Mouse (Mus musculus): ENCODE results near the gene Phldb2. TPM values are rescaled to one million over a fixed set of nuclear protein-coding genes. Genes with fewer than 3 reads are reported as not detected.
A peak's percentile ranks its signal among the peaks of the same experiment; 100 is the strongest.

The Phldb2 gene
- total and polyA plus RNA-seq, 2 experiments from 2014 or later: 32.8 to 33.2 TPM

DNA sequence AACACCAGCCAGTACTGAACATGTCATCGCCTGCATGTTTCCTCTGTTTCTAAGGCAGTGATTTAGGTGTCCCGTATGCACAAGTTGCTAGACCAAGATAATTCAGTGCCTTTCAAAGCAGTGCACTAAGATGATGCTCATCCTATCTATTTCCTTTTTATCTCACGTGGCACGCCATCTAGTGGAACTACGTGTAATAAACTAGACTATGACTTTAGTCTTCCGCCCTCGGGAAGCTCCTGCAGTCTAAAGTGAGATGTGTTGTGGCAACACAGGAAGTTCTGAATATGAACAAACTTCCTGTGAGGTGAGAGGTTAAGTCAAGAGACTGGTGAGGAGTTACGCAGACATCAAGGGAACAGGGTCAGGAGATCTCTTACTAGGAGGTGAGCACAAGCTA, 166.8 kb downstream of the Phldb2 start:
- H3K36me3 ChIP-seq (replicated peaks; ENCODE audit: control insufficient read depth, insufficient read depth, low read length): peaks cover 57% of the 10 kb centered on the region
- no peak for DNase-seq (ENCODE audit: low spot score)
- no peak; the same call in 1 of the 2 replicates for ATAC-seq (ENCODE audit: insufficient read depth, low read depth)

DNA sequence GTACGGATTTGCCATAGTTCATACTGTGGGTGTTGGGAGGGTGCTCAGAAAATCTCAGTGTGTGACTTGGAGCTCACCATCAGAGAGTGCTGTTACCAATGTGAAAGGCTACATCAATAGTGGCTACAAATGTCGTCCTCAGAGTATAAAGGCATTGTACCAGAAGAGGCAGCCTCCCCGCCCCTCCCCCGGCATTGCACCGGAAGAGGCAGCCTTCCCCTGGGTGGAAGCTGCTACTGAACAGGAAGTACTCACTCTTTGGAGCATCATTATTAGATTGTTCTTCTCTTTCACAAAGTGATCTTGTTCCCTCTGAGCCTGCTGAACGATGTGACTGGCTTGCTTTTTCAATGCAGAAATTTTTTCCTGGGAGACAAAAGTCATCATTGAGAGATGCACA, 173.4 kb downstream of the Phldb2 start:
- TF ChIP-seq CTCF (IDR thresholded peaks at IDR 0.05; ENCODE audit: low read depth) (no peak), EP300 (IDR thresholded peaks at IDR 0.05; ENCODE audit: low read depth) (no peak)
- H3K36me3 ChIP-seq (replicated peaks; ENCODE audit: control insufficient read depth, insufficient read depth, low read length): peaks cover 73% of the 10 kb centered on the region
- 71% methylated on average over 6 of the region's 6 CpGs for WGBS

More for the DNA sequence above, 166.8 kb downstream of the Phldb2 start:
- TF ChIP-seq EP300 (IDR thresholded peaks at IDR 0.05; ENCODE audit: low read depth) (no peak), CTCF (IDR thresholded peaks at IDR 0.05; ENCODE audit: low read depth) (peak; percentile 38)
- H3K9me3 ChIP-seq (replicated peaks; ENCODE audit: control insufficient read depth, low read length): no peaks in the 10 kb centered on the region
- no peak overlapping the region for H3K9ac ChIP-seq (replicated peaks; ENCODE audit: low read depth, low read length)
- no peak overlapping the region for H3K4me2 ChIP-seq (ENCODE audit: low read depth, low read length)
- no peaks in the 10 kb centered on the region for H3K4me1 ChIP-seq (ENCODE audit: control insufficient read depth, insufficient read depth)
- no peak overlapping the region; the same call in 1 of the 2 replicates for H3K27ac ChIP-seq (ENCODE audit: low read depth)
- 31% methylated on average over 8 of the region's 8 CpGs for WGBS
- no peaks in the 10 kb centered on the region for H3K27me3 ChIP-seq (ENCODE audit: control insufficient read depth, insufficient read depth, low read length)
- H3K4me3 ChIP-seq (ENCODE audit: low read depth, low read length): no peak overlapping the region

DNA sequence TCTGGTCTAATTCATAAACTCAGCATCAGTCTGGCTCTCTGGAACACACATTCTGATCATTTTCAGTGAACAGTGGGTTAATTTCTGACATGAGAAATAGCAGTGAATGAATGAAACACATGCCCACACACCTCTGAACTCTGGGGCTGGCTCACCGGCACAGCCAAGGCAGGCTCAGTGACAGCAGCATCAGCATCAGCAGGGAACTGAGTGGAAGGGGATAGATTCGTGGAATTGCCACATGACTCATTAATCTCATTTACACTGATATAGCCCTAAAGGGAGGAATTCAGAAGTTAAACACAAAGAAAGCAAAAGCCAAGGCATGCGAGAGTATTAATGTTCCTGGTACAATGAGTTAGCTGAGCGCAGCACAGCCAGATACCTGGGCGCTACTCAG, 178.6 kb downstream of the Phldb2 start:
- 82% methylated on average over 5 of the region's 5 CpGs for WGBS
- Histone ChIP-seq H3K27me3 (ENCODE audit: control insufficient read depth, insufficient read depth, low read length) (no peaks in the 10 kb centered on the region), H3K4me3 (ENCODE audit: low read depth, low read length) (no peak overlapping the region), H3K4me1 (ENCODE audit: control insufficient read depth, insufficient read depth) (no peaks in the 10 kb centered on the region), H3K9me3 (replicated peaks; ENCODE audit: control insufficient read depth, low read length) (no peaks in the 10 kb centered on the region), H3K36me3 (replicated peaks; ENCODE audit: control insufficient read depth, insufficient read depth, low read length) (peaks cover 87% of the 10 kb centered on the region), H3K9ac (replicated peaks; ENCODE audit: low read depth, low read length) (no peak overlapping the region), H3K4me2 (ENCODE audit: low read depth, low read length) (no peak overlapping the region), H3K27ac (ENCODE audit: low read depth) (no peak overlapping the region)
- DNase-seq (ENCODE audit: low spot score): no peak
- ATAC-seq (ENCODE audit: insufficient read depth, low read depth): no peak
- TF ChIP-seq CTCF (IDR thresholded peaks at IDR 0.05; ENCODE audit: low read depth) (no peak), EP300 (IDR thresholded peaks at IDR 0.05; ENCODE audit: low read depth) (no peak)

More for the DNA sequence above, 173.4 kb downstream of the Phldb2 start:
- no peak overlapping the region for H3K4me2 ChIP-seq (ENCODE audit: low read depth, low read length)
- H3K9ac ChIP-seq (replicated peaks; ENCODE audit: low read depth, low read length): no peak overlapping the region
- no peak for DNase-seq (ENCODE audit: low spot score)
- H3K4me3 ChIP-seq (ENCODE audit: low read depth, low read length): no peak overlapping the region
- H3K27me3 ChIP-seq (ENCODE audit: control insufficient read depth, insufficient read depth, low read length): no peaks in the 10 kb centered on the region
- no peak for ATAC-seq (ENCODE audit: insufficient read depth, low read depth)
- H3K9me3 ChIP-seq (replicated peaks; ENCODE audit: control insufficient read depth, low read length): no peaks in the 10 kb centered on the region
- H3K4me1 ChIP-seq (ENCODE audit: control insufficient read depth, insufficient read depth): no peaks in the 10 kb centered on the region
- no peak overlapping the region for H3K27ac ChIP-seq (ENCODE audit: low read depth)

DNA sequence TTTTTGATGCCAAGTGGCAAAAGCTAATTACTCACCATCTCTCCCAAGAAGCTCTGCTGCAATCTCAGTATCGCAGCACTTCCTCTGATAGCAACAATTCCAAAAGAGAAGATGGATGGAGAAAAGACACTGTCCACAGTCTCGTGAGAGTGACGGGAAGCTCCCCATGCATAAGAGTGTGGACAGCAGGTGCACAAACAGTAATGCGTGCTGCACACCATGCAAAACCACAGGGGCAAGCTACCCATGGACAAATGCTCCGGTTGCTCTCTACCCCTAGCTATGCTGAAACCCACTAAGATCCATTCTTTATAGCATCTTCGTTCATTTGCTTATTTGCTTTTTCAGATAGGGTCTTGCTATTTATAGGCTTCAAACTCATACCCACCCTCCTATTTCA, 182.5 kb downstream of the Phldb2 start:
- Histone ChIP-seq H3K4me2 (ENCODE audit: low read depth, low read length) (no peak overlapping the region), H3K9ac (replicated peaks; ENCODE audit: low read depth, low read length) (no peak overlapping the region), H3K4me3 (ENCODE audit: low read depth, low read length) (no peak overlapping the region), H3K36me3 (replicated peaks; ENCODE audit: control insufficient read depth, insufficient read depth, low read length) (peaks cover 89% of the 10 kb centered on the region), H3K27me3 (ENCODE audit: control insufficient read depth, insufficient read depth, low read length) (no peaks in the 10 kb centered on the region), H3K27ac (ENCODE audit: low read depth) (no peak overlapping the region), H3K4me1 (ENCODE audit: control insufficient read depth, insufficient read depth) (no peaks in the 10 kb centered on the region), H3K9me3 (replicated peaks; ENCODE audit: control insufficient read depth, low read length) (no peaks in the 10 kb centered on the region)
- 86% methylated on average over 6 of the region's 6 CpGs for WGBS
- no peak for TF ChIP-seq CTCF (IDR thresholded peaks at IDR 0.05; ENCODE audit: low read depth)
- TF ChIP-seq EP300 (IDR thresholded peaks at IDR 0.05; ENCODE audit: low read depth): no peak
- no peak for DNase-seq (ENCODE audit: low spot score)
- ATAC-seq (ENCODE audit: insufficient read depth, low read depth): no peak

DNA sequence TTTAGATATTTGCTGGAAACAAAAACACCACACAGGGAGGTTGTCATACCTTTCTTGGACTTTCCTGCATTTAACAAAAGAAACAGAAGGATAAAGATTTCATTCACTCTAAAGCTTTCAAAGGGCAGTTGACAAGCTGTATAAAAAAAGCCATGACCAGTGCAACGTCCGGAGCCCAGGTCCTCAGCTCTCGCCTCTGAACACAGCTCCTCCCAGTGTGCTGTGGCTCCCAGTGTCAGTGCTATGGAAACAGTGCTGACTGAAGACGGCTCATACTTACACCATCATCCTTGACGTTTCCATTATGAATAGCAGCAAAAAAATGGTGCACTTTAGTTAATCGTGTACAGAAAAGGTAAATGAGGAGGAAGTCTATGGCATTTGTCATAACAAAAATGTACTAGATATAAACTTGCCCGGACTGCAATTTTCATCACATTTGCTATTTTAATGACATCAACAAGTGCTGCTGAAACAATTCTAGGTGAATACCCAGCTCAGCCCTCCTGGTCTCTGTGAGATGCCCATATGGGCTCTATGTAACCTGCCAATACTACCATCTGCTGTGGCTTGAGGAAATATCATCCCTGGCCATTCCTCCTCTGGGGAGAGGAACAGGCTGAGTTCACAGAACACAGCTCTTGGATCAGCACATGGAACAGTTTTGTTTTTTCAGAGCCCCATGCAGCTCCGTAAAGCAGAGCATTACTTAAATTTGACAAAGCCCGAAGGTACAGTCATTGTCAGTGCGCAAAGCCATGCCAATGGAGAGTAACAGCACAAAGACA, 185.4 kb downstream of the Phldb2 start:
- Histone ChIP-seq H3K36me3 (replicated peaks; ENCODE audit: control insufficient read depth, insufficient read depth, low read length) (peaks cover 82% of the 10 kb centered on the region), H3K4me2 (ENCODE audit: low read depth, low read length) (no peak overlapping the region), H3K27me3 (ENCODE audit: control insufficient read depth, insufficient read depth, low read length) (no peaks in the 10 kb centered on the region), H3K9me3 (replicated peaks; ENCODE audit: control insufficient read depth, low read length) (no peaks in the 10 kb centered on the region), H3K4me3 (ENCODE audit: low read depth, low read length) (no peak overlapping the region), H3K4me1 (ENCODE audit: control insufficient read depth, insufficient read depth) (0 out of 2 replicates have a peak, but pooled peaks cover 3% of the 10 kb centered on the region), H3K9ac (replicated peaks; ENCODE audit: low read depth, low read length) (no peak overlapping the region), H3K27ac (ENCODE audit: low read depth) (peak overlapping the region; percentile 44)
- WGBS: 56% methylated on average over 10 of the region's 10 CpGs
- TF ChIP-seq CTCF (IDR thresholded peaks at IDR 0.05; ENCODE audit: low read depth) (no peak), EP300 (IDR thresholded peaks at IDR 0.05; ENCODE audit: low read depth) (no peak)
- DNase-seq (ENCODE audit: low spot score) (peak; percentile 26), ATAC-seq (ENCODE audit: insufficient read depth, low read depth) (no peak)
